Comparison of ENCODE assay signal across 16 mouse cellular contexts in genomic region chr1:156076474-156076873, GRCm38 (mm10). TPM values are rescaled to one million over a fixed set of nuclear protein-coding genes. Genes with fewer than 3 reads are reported as not detected.
A peak's percentile ranks its signal among the peaks of the same experiment; 100 is the strongest.
DNase-seq lines count a peak whose midpoint lies in the region; ATAC-seq and TF ChIP-seq lines count a peak whose summit lies in the region.
"Had no signal": no experiment of that assay in that cellular context is flagged by ENCODE, and none has a peak within 500 bp of the region (broad histone marks: within the 10 kb centered on the region; RNA-seq: fewer than 3 reads in every experiment).

No protein-coding gene starts in this region.

- H3K36me3 ChIP-seq in ES-Bruce4 (ENCODE audit: control insufficient read depth, insufficient read depth, low read length, poor library complexity, severe bottlenecking) (no peaks in the 10 kb centered on the region), G1E (replicated peaks) (no peaks in the 10 kb centered on the region)
- no peaks in the 10 kb centered on the region for H3K36me3 ChIP-seq in limb, embryonic 10.5 days
- no peaks in the 10 kb centered on the region for H3K36me3 ChIP-seq in forebrain, embryonic 16.5 days (ENCODE audit: control insufficient read depth, insufficient read depth)
- H3K36me3 ChIP-seq: liver, embryonic 12.5 days; midbrain, embryonic 12.5 days; neural tube, embryonic 12.5 days had no signal

- H3K9me3 ChIP-seq in ES-Bruce4 (replicated peaks; ENCODE audit: control insufficient read depth, insufficient read depth, low read length, poor library complexity, severe bottlenecking) (no peaks in the 10 kb centered on the region), G1E (replicated peaks) (no peaks in the 10 kb centered on the region)
- no peaks in the 10 kb centered on the region for H3K9me3 ChIP-seq in limb, embryonic 10.5 days (replicated peaks)
- no peaks in the 10 kb centered on the region for H3K9me3 ChIP-seq in forebrain, embryonic 16.5 days (ENCODE audit: control insufficient read depth, low read length)
- H3K9me3 ChIP-seq: liver, embryonic 12.5 days; midbrain, embryonic 12.5 days; neural tube, embryonic 12.5 days had no signal

- no peak for DNase-seq in G1E (ENCODE audit: low spot score)
- no peak for DNase-seq in limb, embryonic 10.5 days (ENCODE audit: low spot score)
- peak; percentile 58 for DNase-seq in thymus, postnatal 10 days (ENCODE audit: low spot score in 2 of 2)
- no peak for DNase-seq in natural killer cell, adult 2 months (ENCODE audit: low spot score in 2 of 2)
- DNase-seq in left cerebral cortex, postnatal 25 days (ENCODE audit: low spot score in 2 of 2) = no peak
- DNase-seq: adrenal gland, adult 2 months; cerebellum, adult 9-11 months; layer of hippocampus, adult 9-11 months; right cerebral cortex, postnatal 4 days had no signal

- TF ChIP-seq CTCF in ES-Bruce4 (IDR thresholded peaks at IDR 0.05; ENCODE audit: low read depth, low read length) (no peak), G1E (IDR thresholded peaks at IDR 0.05; ENCODE audit: low read depth, low read length) (no peak)

- H3K4me3 ChIP-seq in ES-Bruce4 (ENCODE audit: low read depth, low read length) (no peak overlapping the region), G1E (ENCODE audit: low read depth, low read length) (no peak overlapping the region)
- no peak overlapping the region for H3K4me3 ChIP-seq in limb, embryonic 10.5 days
- no peak overlapping the region for H3K4me3 ChIP-seq in forebrain, embryonic 16.5 days (replicated peaks; ENCODE audit: low read length)
- H3K4me3 ChIP-seq: liver, embryonic 12.5 days; midbrain, embryonic 12.5 days; neural tube, embryonic 12.5 days had no signal

- ATAC-seq in G1E (ENCODE audit: extremely low read depth, insufficient number of reproducible peaks, low FRiP score, poor library complexity, severe bottlenecking) = peak; percentile 40; the same call in 1 of the 2 replicates
- no peak for ATAC-seq in forebrain, embryonic 16.5 days
- ATAC-seq: liver, embryonic 12.5 days; Patski had no signal

- TF ChIP-seq EP300 in ES-Bruce4 (IDR thresholded peaks at IDR 0.05; ENCODE audit: insufficient read depth, low read depth, low read length) = peak; percentile 95

- H3K27me3 ChIP-seq in ES-Bruce4 (ENCODE audit: control insufficient read depth, insufficient read depth, low read length, poor library complexity, severe bottlenecking) (no peaks in the 10 kb centered on the region), G1E (ENCODE audit: insufficient read depth, low read length) (peaks cover 43% of the 10 kb centered on the region)
- H3K27me3 ChIP-seq in limb, embryonic 10.5 days (ENCODE audit: low read depth, poor library complexity, severe bottlenecking) = no peaks in the 10 kb centered on the region
- H3K27me3 ChIP-seq in forebrain, embryonic 16.5 days (replicated peaks; ENCODE audit: control insufficient read depth, insufficient read depth, low read length) = no peaks in the 10 kb centered on the region
- H3K27me3 ChIP-seq: liver, embryonic 12.5 days; midbrain, embryonic 12.5 days; neural tube, embryonic 12.5 days; Patski had no signal

- 56% methylated on average over 4 of the region's 4 CpGs for WGBS in limb, embryonic 10.5 days
- WGBS in forebrain, embryonic 16.5 days = 62% methylated on average over 4 of the region's 4 CpGs

- peak overlapping the region; percentile 55 for H3K27ac ChIP-seq in ES-Bruce4 (ENCODE audit: insufficient read depth, low read length)
- peak overlapping the region; percentile 15; the same call in 1 of the 2 replicates for H3K27ac ChIP-seq in limb, embryonic 10.5 days
- no peak overlapping the region for H3K27ac ChIP-seq in forebrain, embryonic 16.5 days (ENCODE audit: low read length)
- H3K27ac ChIP-seq: kidney, postnatal 0 days; liver, embryonic 12.5 days; midbrain, embryonic 12.5 days; neural tube, embryonic 12.5 days had no signal

- intact Hi-C loops in left cerebral cortex, postnatal 25 days (cut with DNase I) = no loop called here

- H3K9ac ChIP-seq in ES-Bruce4 (ENCODE audit: low read depth, poor library complexity, severe bottlenecking) = no peak overlapping the region
- no peak overlapping the region for H3K9ac ChIP-seq in forebrain, embryonic 16.5 days (replicated peaks; ENCODE audit: low read depth, low read length)
- H3K9ac ChIP-seq: liver, embryonic 12.5 days; midbrain, embryonic 12.5 days; neural tube, embryonic 12.5 days had no signal

- peaks cover 7% of the 10 kb centered on the region for H3K4me1 ChIP-seq in ES-Bruce4 (ENCODE audit: control insufficient read depth, insufficient read depth, low read length)
- H3K4me1 ChIP-seq in G1E (ENCODE audit: insufficient read depth, low read depth, low read length) = peaks cover 18% of the 10 kb centered on the region
- H3K4me1 ChIP-seq in limb, embryonic 10.5 days = peaks cover 40% of the 10 kb centered on the region
- H3K4me1 ChIP-seq in forebrain, embryonic 16.5 days (replicated peaks; ENCODE audit: control insufficient read depth, insufficient read depth, low read length) = no peaks in the 10 kb centered on the region
- H3K4me1 ChIP-seq: neural tube, embryonic 12.5 days had no signal

- H3K4me2 ChIP-seq in forebrain, embryonic 16.5 days (ENCODE audit: low read length) = no peak overlapping the region
- H3K4me2 ChIP-seq: liver, embryonic 12.5 days; midbrain, embryonic 12.5 days; neural tube, embryonic 12.5 days had no signal

- no peak for TF ChIP-seq POLR2A in ES-Bruce4 (IDR thresholded peaks at IDR 0.05; ENCODE audit: insufficient read depth, low read length)

RNA-seq across cellular contexts. Expression of gene Tor1aip1, which starts 40.2 kb away (rescaled TPM):
- polyA plus RNA-seq in ES-Bruce4 (2011; ENCODE audit: insufficient read depth, insufficient read length, low read depth, missing spikeins) (18.8 and 29.9 TPM in 2 replicates), G1E (2012) (25.8 and 32.0 TPM in 2 replicates)
- total RNA-seq in G1E (2014; fragmentation: Nextera tagmentation) (53.2 and 65.4 TPM in 2 replicates), G1E (2017) (15.5 and 18.8 TPM in 2 replicates)
- 39.1 and 43.0 TPM in 2 replicates for polyA plus RNA-seq in limb, embryonic 10.5 days (2016; fragmentation: Nextera tagmentation; extraction: Ambion mirVana)
- total RNA-seq in left cerebral cortex, postnatal 25 days (2021) = 10 to 100 TPM; 26.6 to 26.8 TPM
- 22.1 and 24.1 TPM in 2 replicates for polyA plus RNA-seq in forebrain, embryonic 16.5 days (2015; fragmentation: Nextera tagmentation; extraction: Ambion mirVana)

RNA-seq across cellular contexts. Expression of gene Tor1aip2, which starts 41.3 kb away (rescaled TPM):
- 178 and 198 TPM in 2 replicates for polyA plus RNA-seq in ES-Bruce4 (2011; ENCODE audit: insufficient read depth, insufficient read length, low read depth, missing spikeins)
- 171 and 207 TPM in 2 replicates for total RNA-seq in G1E (2014; fragmentation: Nextera tagmentation)
- 102 and 115 TPM in 2 replicates for total RNA-seq in G1E (2017)
- polyA plus RNA-seq in G1E (2012) = 9.6 and 17.5 TPM in 2 replicates
- polyA plus RNA-seq in limb, embryonic 10.5 days (2016; fragmentation: Nextera tagmentation; extraction: Ambion mirVana) = 114 and 116 TPM in 2 replicates
- total RNA-seq in left cerebral cortex, postnatal 25 days (2021) = 10 to 100 TPM; 48.3 to 48.6 TPM
- 69.4 and 73.9 TPM in 2 replicates for polyA plus RNA-seq in forebrain, embryonic 16.5 days (2015; fragmentation: Nextera tagmentation; extraction: Ambion mirVana)

Comparison
In these comparisons a context has a peak if more than half of its experiments do, and no peak if none do; other contexts are left out.
1. DNase-seq: peak in thymus, postnatal 10 days (2 of 2); none in G1E (single experiment), limb, embryonic 10.5 days (single experiment), natural killer cell, adult 2 months (0 of 2) and left cerebral cortex, postnatal 25 days (0 of 2).